Mouse (Mus musculus): ENCODE measurements around the gene Cdh16.

The Cdh16 gene

GRCm38 (mm10) chr8:104613119-104613518 lies 11.1 kb downstream of the Cdh16 start:
- DNase-seq (ENCODE audit: low read depth, low spot score) = no peak

DNA sequence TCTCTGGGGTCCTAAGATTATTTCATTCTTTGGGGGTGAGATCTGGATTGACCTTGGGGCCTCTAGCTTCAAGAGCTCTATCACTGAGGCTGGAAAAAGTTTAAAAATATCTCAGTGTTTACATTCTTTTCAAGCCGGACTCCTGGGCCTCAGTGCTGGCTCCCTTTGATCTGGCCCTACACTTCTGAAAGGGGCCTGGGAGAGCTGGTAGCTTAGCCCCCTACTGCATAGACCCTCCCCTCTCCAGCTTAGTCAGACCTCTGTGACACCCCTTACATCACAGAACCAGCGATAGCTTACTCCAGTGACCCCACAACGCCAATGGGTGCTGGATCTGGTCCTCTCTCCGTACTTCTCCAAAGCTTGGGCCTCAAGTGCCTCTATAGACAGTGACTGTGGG lies 12.6 kb downstream of the Cdh16 start:
- DNase-seq (ENCODE audit: low read depth, low spot score) = no peak

GRCm38 (mm10) chr8:104610185-104610766 lies 13.9 kb downstream of the Cdh16 start:
- DNase-seq (ENCODE audit: low read depth, low spot score) = no peak

DNA sequence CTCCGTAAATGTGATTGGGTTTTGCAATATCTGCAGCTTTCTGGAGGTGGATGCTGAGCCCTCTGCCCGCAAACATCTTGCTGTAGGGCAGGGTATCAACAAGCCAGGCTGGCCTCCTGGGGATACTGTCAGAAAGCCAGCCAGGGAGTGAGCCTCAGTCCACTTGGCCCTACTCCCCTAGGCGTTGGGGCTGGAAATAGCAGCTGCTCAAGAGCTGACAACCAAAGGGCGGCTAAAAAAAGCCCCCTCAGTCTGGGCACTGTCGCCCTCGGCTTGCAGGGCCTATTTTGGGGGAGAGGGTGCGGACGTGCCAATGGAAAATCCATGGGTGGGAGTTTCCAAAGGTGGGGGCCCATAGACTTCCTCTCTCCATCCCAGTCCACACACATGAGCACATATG lies 15.0 kb downstream of the Cdh16 start:
- no peak for DNase-seq (ENCODE audit: low read depth, low spot score)

- DNase-seq (ENCODE audit: low read depth, low spot score) = no peak
Observed at GRCm38 (mm10) chr8:104607944-104608343, 16.3 kb downstream of the Cdh16 start.

DNA sequence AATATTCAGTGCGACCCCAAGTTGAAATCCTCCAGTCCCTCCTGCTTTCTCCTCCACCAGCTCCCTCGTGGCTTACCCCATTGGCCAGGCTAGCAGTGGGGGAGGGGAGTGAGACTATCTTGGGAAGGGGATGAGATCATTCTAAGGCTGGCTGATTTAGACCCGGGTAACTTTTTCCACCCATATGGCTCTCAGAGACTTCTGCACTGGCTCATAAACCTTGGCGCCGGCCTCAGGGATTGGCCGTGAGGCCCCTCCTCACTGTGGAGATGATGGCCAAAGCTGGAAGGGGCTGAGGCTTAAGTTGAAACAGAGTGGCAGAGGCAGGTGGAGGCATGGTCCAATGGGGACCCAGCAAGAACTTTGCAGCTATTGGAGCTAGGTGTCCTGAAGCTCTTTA lies 17.9 kb downstream of the Cdh16 start:
- DNase-seq (ENCODE audit: low read depth, low spot score) = no peak

GRCm38 (mm10) chr8:104603245-104603593 lies 21.0 kb downstream of the Cdh16 start:
- no peak for DNase-seq (ENCODE audit: low read depth, low spot score)

DNA sequence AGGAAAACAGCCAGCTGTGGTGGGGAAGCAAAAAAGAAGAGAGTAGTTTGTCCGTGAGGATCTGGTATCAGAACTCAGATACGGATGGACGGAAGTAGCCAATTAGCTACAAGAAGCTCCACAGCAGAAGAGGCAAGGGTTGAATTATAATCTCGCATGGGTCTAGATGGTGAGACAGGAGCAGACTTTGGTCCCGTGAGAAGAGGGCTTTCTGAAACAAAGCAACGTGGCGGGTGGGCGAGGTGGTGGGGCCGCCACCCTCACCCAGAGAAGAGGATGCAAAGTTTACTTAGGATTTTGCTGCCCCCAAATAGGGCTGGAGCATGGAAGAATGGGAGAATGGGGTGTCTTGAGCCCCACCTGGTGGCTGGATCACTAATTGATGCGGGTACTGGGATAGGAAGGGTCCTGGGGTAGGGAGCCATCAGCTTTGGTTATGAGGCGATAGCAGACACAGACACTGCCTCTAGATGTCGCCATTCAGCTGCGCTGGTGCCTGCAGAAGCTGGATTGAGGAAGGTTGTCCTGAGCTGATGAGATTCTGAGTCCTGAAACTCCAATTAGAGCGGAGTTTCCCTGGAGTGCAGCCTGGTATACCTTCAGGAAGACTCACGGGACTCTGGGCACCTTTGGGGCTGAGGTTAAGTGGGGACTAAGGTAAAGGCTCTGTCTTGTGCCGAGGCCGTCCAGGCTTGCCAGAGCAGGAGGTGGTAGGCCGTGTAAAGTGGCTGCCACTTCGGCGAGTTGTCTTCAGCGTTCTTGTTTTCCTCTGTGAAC lies 21.5 kb downstream of the Cdh16 start:
- DNase-seq (ENCODE audit: low read depth, low spot score) = peak; percentile 89

DNA sequence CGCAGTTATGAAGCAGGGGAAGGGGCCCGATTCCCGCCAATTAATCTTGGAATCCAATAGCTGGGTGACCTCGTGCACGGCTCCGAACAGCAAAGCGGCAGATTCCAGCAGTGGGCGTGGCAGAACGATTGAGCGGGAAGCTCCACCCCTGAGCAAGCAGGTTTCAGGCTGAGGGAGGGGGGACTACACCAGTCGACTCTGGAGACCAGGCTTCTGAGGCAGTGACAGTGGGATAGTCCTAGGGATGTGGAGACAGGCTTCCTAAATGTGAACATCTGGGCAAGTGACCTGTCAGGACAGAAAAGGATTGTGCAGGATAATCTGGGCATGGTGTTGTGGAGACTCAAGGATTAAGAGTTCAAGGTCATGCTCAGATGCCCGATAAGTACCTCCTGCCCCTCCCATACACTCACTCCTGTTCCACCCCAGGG lies 22.2 kb downstream of the Cdh16 start:
- DNase-seq (ENCODE audit: low read depth, low spot score) = no peak

- no peak for DNase-seq (ENCODE audit: low read depth, low spot score)
Observed at GRCm38 (mm10) chr8:104601386-104601785, 22.8 kb downstream of the Cdh16 start.

DNA sequence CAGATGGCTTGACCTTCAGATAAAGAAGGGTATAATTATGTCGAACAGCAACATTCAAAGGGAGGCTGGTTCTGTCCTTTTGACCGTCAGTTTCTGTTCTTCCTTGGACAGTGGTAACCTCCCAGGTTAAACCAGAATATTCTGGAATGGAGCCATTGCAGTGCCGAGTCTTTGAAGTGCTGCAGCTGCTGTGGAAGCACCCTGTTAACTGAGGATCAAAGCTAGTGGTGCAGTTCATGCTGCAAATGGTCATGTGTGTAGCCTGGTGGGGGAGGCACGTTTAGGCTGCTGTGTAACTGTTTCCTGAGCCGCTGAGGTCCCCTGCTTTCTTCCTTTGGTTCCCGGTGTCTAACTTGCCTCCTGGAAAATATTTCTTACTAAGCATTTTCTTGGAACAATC lies 25.7 kb downstream of the Cdh16 start:
- no peak for DNase-seq (ENCODE audit: low read depth, low spot score)

- no peak for DNase-seq (ENCODE audit: low read depth, low spot score)
Observed at GRCm38 (mm10) chr8:104597656-104598055, 26.5 kb downstream of the Cdh16 start.

DNA sequence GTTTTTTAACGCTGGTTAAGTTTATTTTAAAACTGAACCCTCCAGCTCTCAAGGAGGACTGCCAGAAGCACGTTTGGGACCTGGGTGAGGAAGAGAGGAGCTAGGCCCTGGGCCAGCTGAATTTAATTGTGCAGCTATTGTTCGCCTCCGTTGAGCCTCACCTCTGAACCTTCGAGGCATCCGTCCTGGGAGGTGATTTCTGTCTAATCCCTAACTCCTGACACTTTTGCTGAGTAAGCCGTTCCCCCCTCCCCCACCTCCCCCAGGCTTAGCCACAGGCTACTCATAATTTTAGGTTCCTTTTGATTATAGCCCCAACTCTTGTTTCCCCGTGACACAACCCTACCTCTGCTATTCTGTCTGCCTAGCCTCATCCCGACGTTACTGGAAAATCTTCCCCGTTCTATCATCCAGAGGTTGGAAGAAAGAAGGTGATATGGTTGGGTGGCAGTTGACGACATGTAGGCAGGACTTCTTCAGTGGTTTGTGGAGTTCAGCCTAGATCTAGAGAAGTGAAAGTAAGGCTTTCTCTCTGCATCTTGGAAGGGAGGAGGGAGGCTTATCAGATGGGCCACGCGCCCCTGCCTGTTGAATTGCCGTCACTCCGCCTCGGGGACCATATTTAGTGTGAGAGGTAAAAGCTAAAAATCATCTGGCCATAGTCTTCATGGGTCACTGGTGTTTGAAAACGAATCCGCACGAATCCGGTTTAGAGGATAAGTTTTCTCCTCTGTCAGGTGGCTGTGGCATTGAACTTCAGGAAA lies 28.2 kb downstream of the Cdh16 start:
- no peak for DNase-seq (ENCODE audit: low read depth, low spot score)

GRCm38 (mm10) chr8:104594611-104595362 lies 29.4 kb downstream of the Cdh16 start:
- DNase-seq (ENCODE audit: low read depth, low spot score) = no peak

- no peak for DNase-seq (ENCODE audit: low read depth, low spot score)
Observed at GRCm38 (mm10) chr8:104593536-104594325, 30.5 kb downstream of the Cdh16 start.

DNA sequence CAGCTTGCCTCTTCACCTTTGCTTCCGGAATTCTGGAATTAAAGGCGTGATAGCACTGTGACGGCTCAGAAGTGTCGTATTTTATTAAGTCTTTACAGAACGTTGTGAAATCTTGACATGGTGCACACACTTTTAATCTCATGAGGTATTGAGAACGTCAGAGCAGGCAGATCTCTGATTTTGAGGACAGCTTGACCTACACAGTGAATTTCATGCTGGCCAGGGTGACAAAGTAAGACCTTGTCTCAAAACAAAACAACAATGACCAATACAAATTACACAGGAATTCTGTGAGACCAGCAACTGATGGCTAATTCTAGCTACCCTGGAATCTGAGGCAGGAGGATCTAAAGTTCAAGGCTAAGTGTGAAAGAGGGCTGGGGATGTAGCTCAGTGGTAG lies 31.6 kb downstream of the Cdh16 start:
- no peak for DNase-seq (ENCODE audit: low read depth, low spot score)

GRCm38 (mm10) chr8:104591856-104592255 lies 32.3 kb downstream of the Cdh16 start:
- no peak for DNase-seq (ENCODE audit: low read depth, low spot score)

DNA sequence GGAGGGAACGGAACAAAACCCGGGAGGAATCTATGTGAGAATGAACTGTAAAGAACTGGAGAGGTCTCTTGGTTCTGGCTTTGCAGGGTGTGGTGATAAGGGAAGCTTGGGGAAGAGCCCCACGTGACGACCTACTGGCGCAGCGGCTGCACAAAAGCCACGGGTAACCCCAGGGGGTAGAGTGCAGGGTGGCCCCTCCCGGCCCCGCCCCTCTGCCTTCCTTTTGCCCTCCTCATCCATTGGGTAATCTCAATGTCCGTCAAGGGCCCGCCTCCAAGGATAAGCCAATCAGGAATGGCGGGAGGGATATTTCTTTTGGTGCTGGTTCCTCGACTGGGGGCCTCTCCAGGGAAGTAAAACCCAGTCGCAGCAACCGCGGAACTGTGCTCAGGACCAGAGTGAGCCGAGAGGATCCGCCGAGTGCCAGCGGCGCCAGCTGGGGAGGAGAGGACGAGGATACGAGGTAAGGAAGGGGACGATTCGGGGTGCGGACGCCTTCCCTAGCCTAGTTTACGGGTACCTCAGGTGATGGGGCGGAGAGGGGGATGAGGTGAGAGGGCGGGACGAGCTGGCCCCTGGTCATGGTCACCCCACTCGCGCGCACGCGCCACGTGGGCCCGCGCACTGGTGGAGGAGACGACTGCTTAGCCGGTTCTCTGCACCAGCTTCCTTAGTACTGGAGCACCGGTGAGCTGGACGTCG lies 32.9 kb downstream of the Cdh16 start, which contains the start of gene Pdp2:
Pdp2 (plus strand) TSS at position 319 of the 702 bp plus-strand sequence.
- DNase-seq (ENCODE audit: low read depth, low spot score) = peak; percentile 94

- DNase-seq (ENCODE audit: low read depth, low spot score) = no peak
Observed at GRCm38 (mm10) chr8:104590284-104590683, 33.9 kb downstream of the Cdh16 start.

DNA sequence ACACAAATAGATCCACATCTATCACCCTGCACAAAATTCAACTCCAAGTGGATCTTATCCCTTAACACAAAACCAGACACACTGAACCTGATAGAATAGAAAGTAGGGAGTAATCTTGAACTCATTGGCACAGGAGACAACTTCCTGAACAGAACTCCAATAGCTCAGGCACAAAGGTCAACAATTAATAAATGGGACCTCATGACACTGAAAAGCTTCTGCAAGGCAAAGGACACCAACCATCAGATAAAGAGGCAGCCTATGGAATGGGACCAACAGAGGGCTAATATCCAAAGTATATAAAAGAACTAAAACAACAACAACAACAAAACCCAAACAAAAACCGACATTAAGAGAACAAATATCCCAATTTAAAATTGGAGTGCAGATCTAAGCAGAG lies 39.7 kb downstream of the Cdh16 start:
- DNase-seq (ENCODE audit: low read depth, low spot score) = no peak
